Mouse (Mus musculus) megakaryocyte, embryonic 14.5 days (primary cell): ENCODE measurements around the gene Spdye4b.

Experiments used
- FLI1 ChIP-seq: IDR thresholded peaks from 2 replicates; pipeline ENCODE4 v1.6.1; 2012; ENCODE audit warnings: low read length, inconsistent platforms, mixed read lengths
- GATA1 ChIP-seq: IDR thresholded peaks from 3 replicates; pipeline ENCODE4 v1.6.1; 2012; ENCODE audit warnings: mixed read lengths, low read length, inconsistent platforms, borderline replicate concordance

DNA sequence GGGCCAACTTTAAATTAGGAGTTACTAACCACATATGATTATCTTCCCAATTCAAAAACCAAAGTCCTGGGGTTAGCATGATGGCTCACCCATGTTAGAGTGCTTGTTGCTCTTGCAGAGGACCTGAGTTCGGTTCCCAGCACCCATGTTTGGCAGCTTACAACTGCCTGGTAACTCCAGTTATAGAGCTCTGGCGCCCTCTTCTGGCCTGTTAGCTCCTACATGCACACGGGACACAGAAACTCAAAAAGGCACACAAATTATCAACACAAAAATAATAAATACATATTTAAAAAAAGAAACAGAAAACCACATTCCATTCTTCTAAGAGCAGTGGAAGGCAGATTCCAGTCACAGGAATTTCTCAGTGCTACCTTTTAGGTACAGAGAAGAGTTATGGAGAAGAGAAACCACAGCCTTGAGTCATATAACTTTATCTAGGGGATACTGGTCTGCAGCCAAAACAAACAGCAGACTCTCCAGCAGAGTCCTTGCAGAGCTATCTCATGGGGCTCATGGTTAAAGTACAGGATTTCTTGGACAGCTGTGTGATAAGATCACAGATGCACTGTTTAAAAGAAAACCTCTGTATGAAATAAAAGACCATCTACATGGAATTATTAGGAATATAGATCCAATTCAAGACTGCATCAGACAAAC, 3.1 kb upstream of the Spdye4b start:
- no peak for TF ChIP-seq GATA1
- no peak for TF ChIP-seq FLI1
